Mouse (Mus musculus): Measurements from ENCODE around the gene Blcap. TPM values are rescaled to one million over a fixed set of nuclear protein-coding genes. Genes with fewer than 3 reads are reported as not detected.

The Blcap gene
- total RNA-seq, 2 experiments from 2014 or later: 1.7 to 3.2 TPM

GRCm38 (mm10) chr2:157531681-157532426 is 39.2 kb downstream of the Blcap start:
- no peak for ATAC-seq (replicated peaks; ENCODE audit: low FRiP score, poor library complexity, severe bottlenecking)

DNA sequence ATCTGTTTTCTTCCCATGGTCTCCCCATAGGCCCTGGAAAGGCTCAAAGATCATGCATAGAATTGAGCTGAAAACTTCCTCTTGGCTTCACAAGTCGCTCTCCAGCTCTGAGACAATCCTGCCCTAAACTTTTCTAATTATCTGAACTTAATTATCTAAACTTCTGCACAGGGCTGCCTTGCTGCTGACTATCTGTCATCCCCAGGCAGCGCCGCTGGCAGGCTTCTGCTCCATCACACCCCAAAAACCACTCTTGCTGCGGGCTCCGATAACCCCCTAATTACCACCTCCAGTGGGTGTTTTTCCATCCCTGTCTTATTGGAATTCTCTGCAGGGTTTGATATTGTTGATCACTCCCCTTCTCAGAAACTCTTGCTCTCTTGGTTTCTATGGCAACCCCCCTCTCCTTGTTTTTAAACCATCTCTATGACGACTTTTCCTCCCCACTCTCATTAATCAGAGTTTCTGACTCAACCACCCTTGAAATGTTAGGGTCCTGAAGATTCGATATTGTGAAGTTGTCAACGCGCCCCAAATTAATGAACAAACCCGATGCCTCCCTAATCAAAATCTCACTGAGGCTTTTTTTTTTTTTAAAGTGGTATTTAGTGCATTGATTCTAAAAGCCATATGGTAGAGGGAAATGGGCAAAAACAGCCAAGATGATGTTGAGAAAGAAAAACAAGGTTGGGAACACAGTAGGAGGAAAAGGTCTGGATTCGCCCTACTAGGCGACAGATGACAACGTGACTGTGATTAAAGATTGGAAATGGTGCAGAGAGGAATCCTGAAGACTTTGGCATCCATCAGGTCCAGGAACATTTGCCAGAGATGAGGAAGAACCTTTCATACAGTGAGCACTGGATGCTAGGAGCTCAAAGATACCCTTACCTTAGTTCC is 40.8 kb downstream of the Blcap start:
- ATAC-seq (replicated peaks; ENCODE audit: low FRiP score, poor library complexity, severe bottlenecking): no peak

DNA sequence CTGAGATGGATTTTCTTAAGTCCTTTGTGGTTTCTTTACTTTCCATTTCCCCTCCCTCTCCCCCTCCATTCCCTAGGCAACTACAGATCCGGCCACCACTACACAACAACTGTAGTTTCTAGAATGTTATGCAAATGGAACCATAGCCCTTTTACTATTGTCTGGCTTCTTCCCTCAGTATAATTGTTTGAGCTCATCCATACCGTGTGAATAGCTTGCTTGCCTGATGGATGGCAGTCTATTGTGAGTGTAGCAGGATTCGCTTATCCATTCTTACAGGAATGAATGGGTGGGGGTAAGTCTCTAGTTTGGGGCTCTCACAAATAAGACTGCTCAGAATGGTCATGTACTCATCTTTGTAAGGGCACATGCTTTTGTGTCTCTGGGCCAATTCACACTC is 48.5 kb downstream of the Blcap start:
- no peak for ATAC-seq (replicated peaks; ENCODE audit: low FRiP score, poor library complexity, severe bottlenecking)

DNA sequence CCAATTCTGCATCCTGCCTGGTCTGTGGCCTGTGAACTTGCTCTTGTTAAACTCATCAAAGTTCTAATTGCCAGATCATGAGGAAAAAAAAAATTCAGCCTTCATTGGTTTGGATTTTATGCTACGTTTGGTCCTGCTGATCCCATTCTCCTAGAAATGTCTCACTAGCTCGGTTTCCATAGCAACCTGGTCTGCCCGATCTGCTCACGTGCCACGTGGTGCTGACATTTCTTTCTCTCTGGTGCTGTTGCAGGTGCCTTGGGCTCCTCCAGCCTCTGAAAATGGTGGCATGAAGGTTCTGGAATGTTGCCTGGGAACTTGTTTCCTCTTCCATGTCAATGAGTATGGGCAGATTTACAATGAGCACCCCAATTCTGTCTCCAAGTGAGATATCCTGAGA is 50.6 kb downstream of the Blcap start:
- no peak for ATAC-seq (replicated peaks; ENCODE audit: low FRiP score, poor library complexity, severe bottlenecking)

- ATAC-seq (replicated peaks; ENCODE audit: low FRiP score, poor library complexity, severe bottlenecking): no peak; the same call in 1 of the 2 replicates
These were observed 51.6 kb downstream of the Blcap start for GRCm38 (mm10) chr2:157519452-157519851.

DNA sequence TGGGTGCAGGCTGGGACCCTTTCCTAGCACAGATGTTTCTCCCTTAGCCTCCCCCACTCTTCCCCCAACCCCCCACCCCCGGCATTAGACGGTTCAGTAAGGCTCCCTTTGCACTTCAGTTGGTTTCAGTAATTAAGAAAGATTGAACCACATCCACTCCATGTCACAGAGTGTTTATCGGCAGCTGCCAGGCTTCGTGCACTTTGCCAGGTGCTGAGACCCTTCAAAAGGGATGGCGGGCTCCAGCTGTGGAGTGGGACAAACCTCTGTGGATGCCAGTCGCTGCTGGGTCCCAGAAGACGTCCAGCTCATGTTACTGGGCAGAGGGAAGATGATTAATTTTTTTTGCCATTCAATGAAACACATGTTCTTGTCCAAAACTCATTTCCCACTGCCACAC is 52.6 kb downstream of the Blcap start:
- ATAC-seq (replicated peaks; ENCODE audit: low FRiP score, poor library complexity, severe bottlenecking): no peak

- ATAC-seq (replicated peaks; ENCODE audit: low FRiP score, poor library complexity, severe bottlenecking): no peak
These were observed 53.5 kb downstream of the Blcap start for GRCm38 (mm10) chr2:157517526-157517925.

- no peak for ATAC-seq (replicated peaks; ENCODE audit: low FRiP score, poor library complexity, severe bottlenecking)
These were observed 56.7 kb downstream of the Blcap start for GRCm38 (mm10) chr2:157514353-157514752.

DNA sequence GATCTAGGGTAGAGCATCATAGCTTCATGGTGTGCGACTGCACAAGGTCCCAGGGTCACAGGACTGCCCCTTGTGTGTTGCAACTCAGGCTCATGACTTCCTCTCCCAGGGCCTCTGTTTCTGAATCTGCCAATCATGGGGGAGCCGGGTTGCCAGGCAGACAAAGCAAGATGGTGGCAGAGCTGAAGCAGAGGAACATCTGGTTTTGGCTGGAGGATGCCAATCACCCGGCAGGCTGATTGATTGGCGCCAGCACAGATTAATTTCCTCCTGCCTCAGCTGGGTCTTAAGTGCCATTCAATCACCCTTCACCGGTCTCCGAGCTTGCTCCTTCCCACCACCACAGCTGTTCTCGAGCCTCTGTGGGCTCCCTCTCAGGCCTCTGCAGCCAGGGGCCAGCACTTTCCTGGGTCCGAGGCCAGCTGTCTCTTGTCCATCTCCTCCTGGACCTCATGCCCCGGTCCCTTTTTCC is 57.3 kb downstream of the Blcap start:
- no peak for ATAC-seq (replicated peaks; ENCODE audit: low FRiP score, poor library complexity, severe bottlenecking)

GRCm38 (mm10) chr2:157512859-157513258 is 58.2 kb downstream of the Blcap start:
- ATAC-seq (replicated peaks; ENCODE audit: low FRiP score, poor library complexity, severe bottlenecking): no peak

GRCm38 (mm10) chr2:157510031-157510430 is 61.0 kb downstream of the Blcap start:
- ATAC-seq (replicated peaks; ENCODE audit: low FRiP score, poor library complexity, severe bottlenecking): no peak

DNA sequence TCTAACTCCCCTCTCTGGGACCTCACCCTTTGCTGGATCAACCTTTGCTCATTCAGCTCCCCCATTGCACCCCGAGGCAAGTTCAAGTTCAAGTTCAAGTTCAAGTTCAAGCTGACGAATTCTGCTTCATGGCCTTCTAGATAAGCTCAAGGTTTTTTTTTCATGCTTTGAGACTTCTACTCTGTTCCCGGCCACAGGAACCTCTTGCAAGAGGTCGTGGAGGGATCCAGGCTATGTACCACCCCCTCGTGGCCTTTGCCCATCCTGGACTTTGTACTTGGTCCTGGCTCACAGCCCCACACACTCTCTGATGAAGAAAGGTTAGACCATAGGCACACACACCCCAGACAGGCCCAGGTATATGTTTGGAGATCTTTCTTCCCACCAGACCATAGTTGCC is 61.9 kb downstream of the Blcap start:
- ATAC-seq (replicated peaks; ENCODE audit: low FRiP score, poor library complexity, severe bottlenecking): no peak

DNA sequence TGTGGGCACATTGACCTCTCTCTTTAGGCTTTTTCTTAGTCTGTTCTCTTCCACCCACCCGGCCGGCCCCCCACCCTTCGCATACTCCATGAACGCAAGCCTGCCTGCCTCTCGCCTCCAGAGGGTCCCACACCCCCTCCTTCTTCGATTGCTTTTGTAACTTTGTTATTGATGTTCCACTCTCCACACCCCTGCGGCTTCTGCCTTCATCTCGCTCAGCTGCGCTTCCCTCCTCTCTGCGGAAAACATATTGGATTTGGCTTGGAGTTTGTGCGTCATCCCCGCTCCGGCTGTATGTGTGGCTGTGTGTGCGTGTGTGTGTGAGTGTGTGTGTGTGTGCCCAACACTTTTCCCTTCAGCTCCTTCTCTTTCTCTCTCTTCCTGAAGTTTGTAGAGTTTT is 64.3 kb downstream of the Blcap start:
- no peak for ATAC-seq (replicated peaks; ENCODE audit: low FRiP score, poor library complexity, severe bottlenecking)

Other genes starting within 250 kb of the Blcap start
- not detected in 2 replicates for gene Ghrh, start 223.8 kb downstream of the Blcap start, total RNA-seq (2015; ENCODE audit: low replicate concordance)
- not detected in 2 replicates for gene Ghrh, start 223.8 kb downstream of the Blcap start, total RNA-seq (2017; ENCODE audit: low replicate concordance)
- gene Manbal, start 203.7 kb downstream of the Blcap start, total RNA-seq (2015; ENCODE audit: low replicate concordance): 15.9 and 26.0 TPM in 2 replicates
- gene Manbal, start 203.7 kb downstream of the Blcap start, total RNA-seq (2017; ENCODE audit: low replicate concordance): 3.3 and 9.4 TPM in 2 replicates
- 0.36 and 0.42 TPM in 2 replicates for gene Src, start 152.8 kb downstream of the Blcap start, total RNA-seq (2015; ENCODE audit: low replicate concordance)
- gene Src, start 152.8 kb downstream of the Blcap start, total RNA-seq (2017; ENCODE audit: low replicate concordance): 0.39 and 1.1 TPM in 2 replicates
- gene Nnat, start 11.2 kb downstream of the Blcap start, total RNA-seq (2015; ENCODE audit: low replicate concordance): not detected in 2 replicates
- gene Nnat, start 11.2 kb downstream of the Blcap start, total RNA-seq (2017; ENCODE audit: low replicate concordance): not detected in 2 replicates
- 4.2 and 7.9 TPM in 2 replicates for gene Ctnnbl1, start 166.1 kb upstream of the Blcap start, total RNA-seq (2015; ENCODE audit: low replicate concordance)
- 9.5 and 13.7 TPM in 2 replicates for gene Ctnnbl1, start 166.1 kb upstream of the Blcap start, total RNA-seq (2017; ENCODE audit: low replicate concordance)

Measured in erythroid progenitor cell, adult 5-6 weeks (primary cell).